Mouse (Mus musculus): ENCODE measurements around the gene Rnf2.

GRCm38 (mm10) chr1:151516871-151517270, 16.1 kb upstream of the Rnf2 start:
- TF ChIP-seq POLR2A (IDR thresholded peaks at IDR 0.05; ENCODE audit: extremely low read depth, insufficient read depth, low read length) (no peak), CTCF (IDR thresholded peaks at IDR 0.05; ENCODE audit: low read depth, low read length) (no peak)

All from liver, adult 2 months (tissue).